Mouse (Mus musculus): Measurements from ENCODE around the gene Apol11a. TPM values are rescaled to one million over a fixed set of nuclear protein-coding genes. Genes with fewer than 3 reads are reported as not detected.
"Not testable (repeated sequence)": the region's sequence is repeated elsewhere in the genome, so short reads cannot be mapped to it uniquely, and the experiment has no call there.

Gene Apol11a
- not detected in 2 replicates for polyA plus RNA-seq (2016; fragmentation: Nextera tagmentation; extraction: Ambion mirVana)

DNA sequence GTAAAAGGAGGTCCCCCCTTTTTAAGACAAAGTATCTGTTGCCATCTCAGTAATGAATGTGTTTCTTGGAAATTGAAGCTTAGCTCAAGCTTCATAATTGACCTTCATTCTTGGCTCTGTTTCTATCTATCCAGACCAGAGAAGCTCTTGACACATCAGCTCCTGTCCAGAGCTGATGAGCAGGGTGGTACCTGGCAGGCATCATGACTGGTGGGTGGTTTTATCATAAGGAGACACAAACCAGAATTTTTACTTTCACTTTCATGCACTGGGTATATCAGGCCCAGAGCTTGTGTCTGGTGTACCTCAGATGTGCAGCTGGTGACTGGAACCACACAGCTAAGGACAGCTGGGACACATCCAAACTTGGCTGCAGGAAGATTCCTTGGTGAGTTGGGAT lies at the start of gene Apol11a:
Gene Apol11a, plus strand, starts transcription at position 306 of the 400 bp plus-strand sequence.
- H3K27ac ChIP-seq; H3K27me3 ChIP-seq (replicated peaks); H3K4me3 ChIP-seq; H3K36me3 ChIP-seq; H3K9ac ChIP-seq; H3K4me1 ChIP-seq; H3K4me2 ChIP-seq (replicated peaks); ATAC-seq (ENCODE audit: low FRiP score, low read depth); H3K9me3 ChIP-seq: not testable (repeated sequence)

DNA sequence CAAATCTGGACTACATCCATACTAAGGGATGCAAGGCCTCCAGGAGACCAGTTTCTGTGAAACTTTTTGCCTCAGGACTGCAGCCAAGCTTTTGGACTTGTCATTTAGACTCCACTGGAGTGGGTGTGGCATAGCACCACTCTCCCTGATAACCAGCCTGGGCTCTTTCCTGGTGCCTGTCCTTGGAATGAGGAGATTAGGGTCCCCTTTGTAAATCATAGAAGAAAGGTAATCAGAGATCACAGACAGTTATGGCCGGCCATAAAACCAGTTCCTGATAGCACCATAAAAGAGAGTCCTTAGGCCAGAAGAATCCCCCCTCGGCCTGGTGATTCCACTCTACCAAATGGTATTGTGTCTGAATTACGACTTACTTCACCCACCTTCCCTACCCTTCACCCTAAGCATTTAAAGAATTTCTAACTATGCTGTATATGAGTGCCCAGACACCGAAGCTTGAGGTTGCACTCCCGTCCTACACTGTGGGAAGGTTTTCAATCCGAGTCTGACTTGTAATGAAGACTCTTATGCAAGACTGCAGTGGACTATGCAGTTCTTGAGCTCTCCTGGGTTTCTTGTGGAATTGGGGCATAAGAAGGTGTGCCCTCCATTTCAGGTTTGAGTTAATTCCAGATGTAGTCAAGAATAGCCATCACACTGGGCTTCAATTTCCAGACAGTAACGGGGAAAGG lies 33.2 kb upstream of the Apol11a start:
- not testable (repeated sequence) for H3K4me2 ChIP-seq (replicated peaks); H3K9ac ChIP-seq; ATAC-seq (ENCODE audit: low FRiP score, low read depth); H3K4me1 ChIP-seq; H3K4me3 ChIP-seq; H3K9me3 ChIP-seq; H3K27me3 ChIP-seq (replicated peaks); H3K36me3 ChIP-seq; H3K27ac ChIP-seq
- WGBS: 34% methylated on average over 7 of the region's 7 CpGs

DNA sequence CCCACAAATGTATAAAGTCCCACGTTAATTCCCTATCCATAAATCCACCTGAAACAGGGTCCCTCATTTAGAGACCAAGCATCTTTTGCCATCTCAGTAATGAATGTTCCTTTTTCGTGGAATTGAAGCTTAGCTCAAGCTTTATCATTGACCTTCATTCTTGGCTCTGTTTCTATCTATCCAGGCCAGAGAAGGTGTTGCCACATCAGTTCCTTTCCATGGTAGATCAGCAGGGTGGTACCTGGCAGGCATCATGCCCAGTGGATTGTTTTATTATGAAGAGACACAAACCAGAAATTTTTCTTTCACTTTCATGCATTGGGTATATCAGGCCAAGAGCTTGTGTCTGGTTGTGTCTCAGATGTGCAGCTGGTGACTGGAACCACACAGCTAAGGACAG lies 31.4 kb upstream of the Apol11a start, which contains the start of gene Apol10a:
Gene Apol10a, plus strand, starts transcription at position 355 of the 400 bp plus-strand sequence.
- H3K4me3 ChIP-seq; H3K27ac ChIP-seq; H3K9me3 ChIP-seq; H3K4me1 ChIP-seq; H3K4me2 ChIP-seq (replicated peaks); H3K27me3 ChIP-seq (replicated peaks); H3K36me3 ChIP-seq; ATAC-seq (ENCODE audit: low FRiP score, low read depth); H3K9ac ChIP-seq: not testable (repeated sequence)
- 84% methylated on average over 2 of the region's 2 CpGs for WGBS

DNA sequence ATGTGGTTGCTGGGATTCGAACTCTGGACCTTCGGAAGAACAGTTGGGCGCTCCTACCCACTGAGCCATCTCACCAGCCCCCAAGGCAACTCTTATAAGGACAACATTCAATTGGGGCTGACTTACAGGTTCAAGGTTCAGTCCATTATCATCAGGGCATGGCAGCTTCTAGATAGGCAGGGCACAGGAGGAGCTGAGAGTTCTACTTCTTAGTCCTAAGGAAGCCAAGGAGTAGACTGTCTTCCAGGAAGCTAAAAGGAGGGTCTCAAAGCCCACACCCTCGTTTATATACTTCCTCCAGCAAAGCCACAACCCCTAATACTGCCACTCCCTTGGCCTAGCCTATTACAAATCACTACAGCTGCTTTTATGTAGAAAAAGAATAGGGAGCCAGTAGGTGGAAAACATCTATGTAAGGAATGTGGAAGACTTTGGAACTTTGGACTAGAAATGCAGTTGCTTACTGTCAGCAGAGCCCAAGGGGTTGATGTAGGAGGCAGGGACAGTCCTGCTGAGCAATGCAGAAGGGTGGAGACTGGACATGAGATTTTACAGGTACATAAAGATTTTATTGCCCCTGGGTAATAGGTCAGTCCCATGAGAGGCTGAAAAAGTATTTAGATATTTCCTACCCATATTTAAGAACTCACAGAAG lies 25.8 kb upstream of the Apol11a start:
- H3K4me2 ChIP-seq (replicated peaks): no peak overlapping the region

DNA sequence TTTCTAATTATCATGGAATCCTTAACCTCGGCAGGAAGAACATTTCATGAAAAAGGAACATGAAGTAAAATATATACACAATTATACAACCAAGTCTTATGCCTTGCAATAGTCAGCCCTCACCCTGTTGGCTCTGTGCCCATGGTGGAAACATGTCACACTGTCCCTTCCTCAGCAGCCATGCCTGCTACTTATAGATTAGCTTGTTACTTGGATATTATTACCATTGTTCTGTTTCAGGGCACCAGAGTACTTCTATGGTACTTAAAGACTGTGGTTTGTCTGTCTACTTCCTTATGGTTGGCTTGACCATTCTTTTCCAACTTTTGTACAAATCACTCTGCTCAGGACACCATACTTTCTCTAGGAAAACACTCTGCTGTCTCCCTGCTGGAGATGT lies 14.9 kb upstream of the Apol11a start:
- not testable (repeated sequence) for H3K27me3 ChIP-seq (replicated peaks); H3K4me3 ChIP-seq; H3K9ac ChIP-seq; H3K4me1 ChIP-seq; H3K27ac ChIP-seq; ATAC-seq (ENCODE audit: low FRiP score, low read depth); H3K4me2 ChIP-seq (replicated peaks); H3K9me3 ChIP-seq; H3K36me3 ChIP-seq
- no CpG with 5 or more reads among the region's 1 CpGs for WGBS

More for the DNA sequence above, 25.8 kb upstream of the Apol11a start:
- Histone ChIP-seq H3K36me3 (no peaks in the 10 kb centered on the region), H3K4me3 (no peak overlapping the region), H3K27me3 (replicated peaks) (no peaks in the 10 kb centered on the region), H3K4me1 (no peaks in the 10 kb centered on the region), H3K9ac (no peak overlapping the region), H3K9me3 (no peaks in the 10 kb centered on the region), H3K27ac (no peak overlapping the region)
- 80% methylated on average over 4 of the region's 4 CpGs for WGBS
- no peak for ATAC-seq (ENCODE audit: low FRiP score, low read depth)

DNA sequence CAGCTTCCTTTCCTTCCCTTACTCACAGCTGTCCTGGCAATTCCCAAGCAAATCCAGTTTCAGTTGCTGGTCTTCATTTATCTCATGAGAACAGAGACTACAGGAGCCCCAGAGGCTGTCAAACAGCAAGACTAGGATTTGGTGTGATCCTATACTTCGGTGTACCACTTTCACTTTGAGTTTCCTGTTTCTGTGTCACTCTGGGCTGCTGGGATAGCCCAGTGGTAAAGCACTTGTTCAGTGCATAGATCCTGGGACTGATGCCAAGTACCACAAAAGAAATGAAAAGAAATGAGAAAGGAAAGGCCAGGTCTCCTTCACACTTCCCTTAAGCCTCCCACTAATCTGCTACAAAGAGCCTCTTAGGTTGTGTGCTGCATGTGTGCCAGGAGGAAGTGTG lies 13.4 kb upstream of the Apol11a start:
- not testable (repeated sequence) for H3K27ac ChIP-seq; H3K9ac ChIP-seq; H3K36me3 ChIP-seq; H3K4me3 ChIP-seq; H3K9me3 ChIP-seq; ATAC-seq (ENCODE audit: low FRiP score, low read depth); H3K4me1 ChIP-seq; H3K4me2 ChIP-seq (replicated peaks); H3K27me3 ChIP-seq (replicated peaks)
- 89% methylated on average over 1 of the region's 1 CpGs for WGBS

DNA sequence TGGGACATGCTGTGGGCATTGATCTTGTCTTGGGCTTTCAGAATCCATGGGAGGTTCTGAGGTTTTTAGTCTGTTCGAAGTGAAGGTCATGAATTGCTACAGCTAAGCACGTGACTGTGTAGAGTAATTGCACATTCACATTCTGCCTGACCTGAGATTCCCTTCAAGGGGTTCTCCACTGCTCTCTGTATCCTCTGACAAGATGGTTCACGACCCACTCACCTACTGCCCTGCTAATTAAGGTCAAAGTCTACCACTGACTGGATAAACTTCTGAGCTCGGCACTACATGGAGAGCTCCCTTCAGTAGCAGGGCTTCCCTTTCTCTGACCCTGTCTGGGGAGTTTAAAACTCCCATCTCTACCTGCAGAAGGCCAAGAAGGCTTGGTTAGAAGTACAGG lies 12.5 kb downstream of the Apol11a start:
- WGBS: 72% methylated on average over 4 of the region's 4 CpGs
- H3K9me3 ChIP-seq: not testable (repeated sequence)

DNA sequence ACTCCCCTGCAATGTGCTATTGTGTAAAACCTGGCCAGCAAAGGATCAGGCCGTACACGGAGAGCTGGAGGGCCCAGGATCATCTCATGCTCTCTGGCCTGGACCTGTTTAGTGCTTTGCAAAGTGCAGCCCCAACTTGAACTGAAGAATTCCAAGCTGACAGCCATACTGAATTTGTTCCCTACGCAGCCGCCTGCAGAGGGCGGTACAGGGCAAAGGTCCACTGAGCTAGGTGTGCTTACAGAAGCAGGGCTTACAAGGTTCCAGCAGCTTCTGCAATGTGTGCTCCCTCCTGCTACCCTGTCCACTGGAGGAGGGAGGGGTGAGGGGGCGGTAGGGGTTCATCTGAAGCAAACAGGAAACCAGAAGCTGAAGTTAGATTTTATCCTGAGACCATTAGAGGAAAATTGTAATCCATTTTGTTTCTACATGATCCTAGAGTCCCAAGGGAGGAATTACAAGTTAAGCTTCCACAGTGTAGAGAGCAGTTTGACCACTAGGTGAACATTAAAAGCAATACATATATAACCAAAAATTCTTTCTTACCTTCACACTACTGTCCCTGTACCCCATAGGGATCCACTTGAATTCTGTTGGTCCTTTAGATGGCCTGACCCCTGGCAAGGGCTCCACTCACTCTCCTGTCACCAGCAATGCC lies 15.2 kb downstream of the Apol11a start:
- H3K36me3 ChIP-seq; H3K4me1 ChIP-seq; H3K4me3 ChIP-seq; H3K4me2 ChIP-seq (replicated peaks); H3K9ac ChIP-seq; H3K27ac ChIP-seq; H3K27me3 ChIP-seq (replicated peaks); ATAC-seq (ENCODE audit: low FRiP score, low read depth); H3K9me3 ChIP-seq: not testable (repeated sequence)
- WGBS: 20% methylated on average over 6 of the region's 6 CpGs

More for the DNA sequence above, 12.5 kb downstream of the Apol11a start:
- not testable (repeated sequence) for H3K4me1 ChIP-seq; H3K36me3 ChIP-seq; H3K27ac ChIP-seq; ATAC-seq (ENCODE audit: low FRiP score, low read depth); H3K27me3 ChIP-seq (replicated peaks); H3K4me2 ChIP-seq (replicated peaks); H3K9ac ChIP-seq; H3K4me3 ChIP-seq

DNA sequence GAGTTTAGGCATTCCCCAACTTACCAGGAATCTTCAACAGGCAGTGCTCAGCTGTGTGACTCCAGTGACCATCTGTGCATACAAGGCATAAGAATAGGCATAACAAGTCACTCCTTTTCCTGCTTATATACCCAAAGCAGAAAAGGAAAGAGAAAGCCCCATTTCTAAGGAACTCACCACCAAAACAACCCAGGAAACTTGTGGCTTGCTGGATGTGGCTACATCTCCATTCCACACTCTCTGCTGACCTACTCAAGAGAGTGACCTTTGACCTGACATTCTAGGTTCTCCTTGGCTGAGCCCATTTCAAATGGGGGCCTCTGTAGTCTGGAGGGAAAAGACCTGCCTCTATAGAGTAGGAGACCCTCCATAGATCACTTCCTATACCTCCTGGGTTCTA lies 25.1 kb downstream of the Apol11a start, which contains the start of gene Apol7c:
Gene Apol7c, minus strand, starts transcription at position 101 of the 400 bp plus-strand sequence.
- Histone ChIP-seq H3K4me1 (no peaks in the 10 kb centered on the region), H3K4me3 (no peak within 1 kb of the TSS), H3K9ac (no peak within 1 kb of the TSS), H3K27me3 (replicated peaks) (no peaks in the 10 kb centered on the region), H3K4me2 (replicated peaks) (no peak within 1 kb of the TSS), H3K36me3 (no peaks in the 10 kb centered on the region), H3K9me3 (no peaks in the 10 kb centered on the region), H3K27ac (no peak within 1 kb of the TSS)
- no peak for ATAC-seq (ENCODE audit: low FRiP score, low read depth)

DNA sequence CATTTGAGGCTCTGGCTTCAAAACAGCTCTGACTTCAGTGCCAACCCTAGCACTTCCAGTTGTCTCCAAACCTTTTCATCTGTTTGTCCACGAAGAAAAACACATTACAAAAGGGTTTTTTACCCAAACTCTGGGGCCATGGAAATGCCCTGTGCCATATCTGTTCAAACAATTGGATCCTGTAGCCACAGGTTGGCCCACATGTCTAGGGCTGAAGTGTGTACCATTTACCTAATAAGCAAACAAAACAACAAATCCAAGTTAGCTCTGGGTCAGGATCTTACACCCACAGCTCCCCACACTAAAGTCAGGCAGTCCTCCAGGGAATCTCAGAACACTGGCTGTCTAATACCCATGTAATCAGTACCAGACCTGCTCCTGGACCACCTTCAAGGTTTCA lies 31.1 kb downstream of the Apol11a start:
- not testable (repeated sequence) for H3K27me3 ChIP-seq (replicated peaks); ATAC-seq (ENCODE audit: low FRiP score, low read depth); H3K4me2 ChIP-seq (replicated peaks); H3K4me1 ChIP-seq; H3K27ac ChIP-seq; H3K9ac ChIP-seq; H3K36me3 ChIP-seq; H3K4me3 ChIP-seq; H3K9me3 ChIP-seq
- 58% methylated on average over 1 of the region's 1 CpGs for WGBS

DNA sequence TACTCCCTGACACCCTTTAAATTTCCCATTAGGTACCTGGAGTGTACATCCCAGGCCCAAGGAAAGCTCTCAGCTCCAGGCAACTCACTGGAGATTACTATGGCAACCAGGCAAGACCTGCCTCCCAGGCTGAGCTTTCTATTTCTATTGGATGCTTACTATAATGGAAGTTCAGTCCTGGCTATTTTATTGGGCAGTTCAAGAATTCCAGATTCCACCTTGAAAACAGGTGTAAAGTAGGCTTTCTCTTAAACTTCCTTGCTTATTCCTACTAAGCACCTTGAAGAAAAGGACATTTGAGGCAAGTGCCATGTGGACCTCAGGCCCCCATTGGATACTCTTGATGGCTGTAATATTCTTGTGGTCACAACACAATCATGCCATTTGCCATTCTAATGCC lies 53.7 kb downstream of the Apol11a start, which contains the start of gene 1700025B11Rik:
Gene 1700025B11Rik, minus strand, starts transcription at position 101 of the 400 bp plus-strand sequence.
- ATAC-seq (ENCODE audit: low FRiP score, low read depth): no peak
- H3K27me3 ChIP-seq (replicated peaks): no peaks in the 10 kb centered on the region
- no peaks in the 10 kb centered on the region for H3K36me3 ChIP-seq
- H3K4me2 ChIP-seq (replicated peaks): no peak within 1 kb of the TSS
- no peak within 1 kb of the TSS for H3K27ac ChIP-seq
- no peaks in the 10 kb centered on the region for H3K4me1 ChIP-seq
- no peaks in the 10 kb centered on the region for H3K9me3 ChIP-seq
- H3K4me3 ChIP-seq: no peak within 1 kb of the TSS
- H3K9ac ChIP-seq: no peak within 1 kb of the TSS

DNA sequence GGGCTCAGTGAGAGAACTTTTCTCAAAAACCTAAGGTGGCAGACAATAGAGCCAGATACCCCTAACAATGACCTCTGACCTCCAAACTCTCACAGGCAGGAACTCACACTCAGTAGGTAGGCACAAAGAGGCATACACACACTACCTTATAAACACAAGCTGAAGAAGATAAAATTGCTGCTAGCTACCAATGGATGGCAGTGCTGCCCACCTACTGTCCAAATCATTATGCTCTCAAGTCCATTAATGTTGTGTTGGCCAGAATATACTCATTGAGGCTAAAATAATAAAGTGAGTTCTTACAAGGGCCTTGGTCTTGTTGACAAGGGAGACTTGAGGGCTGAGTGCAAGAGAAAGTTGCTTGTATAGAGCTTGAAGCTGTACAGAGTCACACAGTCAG lies 55.1 kb downstream of the Apol11a start:
- H3K9me3 ChIP-seq: no peaks in the 10 kb centered on the region

More for the DNA sequence above, 55.1 kb downstream of the Apol11a start:
- Histone ChIP-seq H3K27ac (no peak overlapping the region), H3K4me2 (replicated peaks) (no peak overlapping the region), H3K4me1 (no peaks in the 10 kb centered on the region), H3K36me3 (no peaks in the 10 kb centered on the region), H3K27me3 (replicated peaks) (no peaks in the 10 kb centered on the region), H3K9ac (no peak overlapping the region), H3K4me3 (no peak overlapping the region)
- ATAC-seq (ENCODE audit: low FRiP score, low read depth): no peak

Measured in neural tube, embryonic 12.5 days (tissue).